Mouse (Mus musculus): Measurements from ENCODE around the gene Gcnt3.

- TF ChIP-seq CTCF (IDR thresholded peaks at IDR 0.05; ENCODE audit: borderline replicate concordance, insufficient read depth, low read length) (no peak), POLR2A (IDR thresholded peaks at IDR 0.05; ENCODE audit: low read depth, low read length) (no peak)
These were observed 43.9 kb upstream of the Gcnt3 start for GRCm38 (mm10) chr9:70081767-70082166.

Measured in embryonic fibroblast, embryonic 13.5 days (primary cell).